Mouse (Mus musculus) liver, postnatal 0 days (tissue): ENCODE results near the gene Il15. TPM values are rescaled to one million over a fixed set of nuclear protein-coding genes. Genes with fewer than 3 reads are reported as not detected.
A peak's percentile ranks its signal among the peaks of the same experiment; 100 is the strongest.

Experiments used
- ATAC-seq: fragments of 200-750 bp; cut with Nextera tagmentation; 2 replicates; pipeline ENCODE4 v1.8.0; 2017; ENCODE audit warnings: mild to moderate bottlenecking, moderate library complexity
- DNase-seq: peaks from one replicate; pipeline ENCODE4 v3.0.0-alpha.2; 2016
- H3K27ac ChIP-seq: fragments of 300-500 bp; sonication (generic); 2 replicates; pipeline ENCODE4 v1.5.1; 2014; ENCODE audit warnings: antibody characterized with exemption, moderate library complexity, mild to moderate bottlenecking, low read depth
- H3K27me3 ChIP-seq: fragments of 300-500 bp; sonication (generic); 2 replicates; pipeline ENCODE4 v1.6.1; 2014; ENCODE audit warnings: low read length, control low read depth, mixed read lengths; ENCODE audit not compliant: insufficient read depth
- H3K36me3 ChIP-seq: fragments of 300-500 bp; sonication (generic); replicated peaks from 2 replicates; pipeline ENCODE4 v1.6.1; 2014; ENCODE audit warnings: mild to moderate bottlenecking, control low read depth, low read length, moderate library complexity, mixed read lengths; ENCODE audit not compliant: insufficient read depth
- H3K4me1 ChIP-seq: fragments of 300-500 bp; sonication (generic); 2 replicates; pipeline ENCODE4 v1.6.1; 2014; ENCODE audit warnings: antibody characterized with exemption, mild to moderate bottlenecking, control low read depth; ENCODE audit not compliant: insufficient read depth
- H3K4me2 ChIP-seq: fragments of 300-500 bp; sonication (generic); 2 replicates; pipeline ENCODE4 v1.6.1; 2014; ENCODE audit warnings: low read depth, mild to moderate bottlenecking, low read length, moderate library complexity, mixed read lengths
- H3K4me3 ChIP-seq: fragments of 300-500 bp; sonication (generic); 2 replicates; pipeline ENCODE4 v1.5.1; 2014; ENCODE audit warnings: low read depth, low read length
- H3K9ac ChIP-seq: fragments of 300-500 bp; sonication (generic); replicated peaks from 2 replicates; pipeline ENCODE4 v1.6.1; 2014; ENCODE audit warnings: mild to moderate bottlenecking, moderate library complexity
- H3K9me3 ChIP-seq: fragments of 300-500 bp; sonication (generic); 2 replicates; pipeline ENCODE4 v1.6.1; 2016; ENCODE audit warnings: mild to moderate bottlenecking, control low read depth, low read length, mixed read lengths
- CTCF ChIP-seq: sonication (generic); IDR thresholded peaks from 2 replicates; pipeline ENCODE4 v1.5.1; 2016; ENCODE audit warnings: antibody characterized with exemption, low read depth
- EP300 ChIP-seq: IDR thresholded peaks from 2 replicates; pipeline ENCODE4 v1.6.1; 2016; ENCODE audit warnings: antibody characterized with exemption, low read depth, mild to moderate bottlenecking
- WGBS: fragments of 180-500 bp; shearing (Covaris S2); extraction: QIAGEN DNeasy Blood & Tissue Kit; methylation state at CpG from one replicate; pipeline ENCODE4 v1.1.7; 2014; ENCODE audit not compliant: insufficient replicate concordance; 5-methylcytosine and 5-hydroxymethylcytosine counted together
- polyA plus RNA-seq: library from polyadenylated mRNA; unstranded; fragments of >200 nt; fragmentation: Nextera tagmentation; extraction: Ambion mirVana; gene quantifications from 2 replicates; pipeline ENCODE4 v1.2.1, GENCODE M21; 2015

Gene Il15
- polyA plus RNA-seq, 1 experiment from 2014 or later: 7.3 TPM

DNA sequence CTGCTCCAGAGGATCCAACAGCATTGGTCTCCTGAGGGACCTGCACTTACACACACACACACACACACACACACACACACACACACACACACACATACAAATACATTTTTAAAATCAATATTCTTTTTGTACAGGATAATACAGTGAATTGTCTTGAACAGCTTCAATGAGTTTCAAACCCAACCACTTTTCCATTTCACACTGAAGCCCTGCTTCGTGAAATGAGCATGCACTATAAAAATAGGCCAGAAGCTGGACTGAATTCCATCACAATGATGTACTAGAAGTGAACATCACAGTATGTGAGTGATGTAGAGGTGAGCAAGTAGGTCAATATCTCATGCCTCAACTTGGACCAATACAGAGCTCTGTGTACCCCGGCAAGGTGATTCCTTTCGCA lies 1.0 kb upstream of the Il15 start:
- no peaks in the 10 kb centered on the region for H3K9me3 ChIP-seq
- WGBS: 92% methylated on average over 3 of the region's 3 CpGs
- DNase-seq: no peak
- no peak overlapping the region for H3K27ac ChIP-seq
- H3K4me1 ChIP-seq: peaks cover 11% of the 10 kb centered on the region
- ATAC-seq: no peak
- TF ChIP-seq EP300: no peak
- TF ChIP-seq CTCF: no peak
- no peak overlapping the region for H3K9ac ChIP-seq
- H3K4me3 ChIP-seq: no peak overlapping the region
- no peaks in the 10 kb centered on the region for H3K36me3 ChIP-seq
- H3K4me2 ChIP-seq: no peak overlapping the region
- no peaks in the 10 kb centered on the region for H3K27me3 ChIP-seq

DNA sequence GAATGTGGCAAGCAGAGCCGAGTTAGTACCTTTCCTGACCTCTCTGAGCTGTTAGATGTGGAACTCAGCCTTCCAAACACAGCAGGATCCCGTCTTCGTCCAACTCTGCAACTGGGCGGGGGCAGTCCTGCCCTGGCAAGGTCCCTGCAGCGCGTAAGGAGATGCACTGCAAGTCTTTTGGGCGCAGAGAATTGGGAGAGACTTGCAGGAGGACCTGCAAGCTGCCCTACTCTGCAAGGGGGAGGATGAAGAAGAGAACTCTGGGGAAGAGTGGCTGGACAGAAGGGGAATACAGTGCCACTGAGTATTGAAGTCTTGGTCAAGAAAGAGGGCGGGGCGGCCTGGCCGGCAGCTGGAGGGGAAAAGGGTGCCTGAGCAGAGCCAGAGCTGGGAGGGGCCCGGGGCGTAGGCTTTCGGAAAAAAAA lies 749 bp downstream of the Il15 start:
- WGBS: under 1% methylated on average over 13 of the region's 13 CpGs
- H3K27ac ChIP-seq: peak overlapping the region; percentile 84
- no peak for TF ChIP-seq EP300
- no peak for TF ChIP-seq CTCF
- no peaks in the 10 kb centered on the region for H3K27me3 ChIP-seq
- DNase-seq: peak; percentile 37
- peak overlapping the region; percentile 65 for H3K4me3 ChIP-seq
- ATAC-seq: peak; percentile 35
- H3K9me3 ChIP-seq: no peaks in the 10 kb centered on the region
- H3K36me3 ChIP-seq: no peaks in the 10 kb centered on the region
- H3K9ac ChIP-seq: peak overlapping the region; percentile 56
- H3K4me2 ChIP-seq: peak overlapping the region; percentile 84
- peaks cover 11% of the 10 kb centered on the region for H3K4me1 ChIP-seq

DNA sequence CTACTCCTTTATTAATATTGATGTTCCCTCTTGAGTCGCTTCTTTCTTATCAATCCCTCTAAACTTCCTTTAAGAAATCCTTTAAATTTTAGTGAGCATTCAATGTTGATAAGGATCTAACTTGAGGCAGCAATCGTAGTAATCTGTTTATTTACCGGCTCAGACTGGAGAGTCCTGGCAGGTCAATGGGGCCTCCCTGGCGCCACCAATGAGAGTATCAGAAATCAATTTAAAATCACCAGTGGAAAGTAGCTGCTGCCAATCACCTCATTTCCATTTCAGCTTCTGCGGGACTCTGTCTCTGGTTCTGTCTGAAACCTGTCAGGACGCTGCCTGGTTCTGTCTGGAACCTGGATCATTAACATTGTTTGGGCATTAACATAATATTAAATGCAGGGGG lies 1.5 kb downstream of the Il15 start:
- no peaks in the 10 kb centered on the region for H3K27me3 ChIP-seq
- TF ChIP-seq CTCF: no peak
- DNase-seq (no peak), ATAC-seq (0 out of 2 replicates have a peak, but pooled peaks have one; percentile 24)
- peak overlapping the region; percentile 84; the same call in 1 of the 2 replicates for H3K27ac ChIP-seq
- peak overlapping the region; percentile 56; the same call in 1 of the 2 replicates for H3K9ac ChIP-seq
- H3K36me3 ChIP-seq: no peaks in the 10 kb centered on the region
- WGBS: 6% methylated on average over 6 of the region's 6 CpGs
- H3K4me1 ChIP-seq: peaks cover 11% of the 10 kb centered on the region
- peak overlapping the region; percentile 65 for H3K4me3 ChIP-seq
- peak overlapping the region; percentile 84 for H3K4me2 ChIP-seq
- H3K9me3 ChIP-seq: no peaks in the 10 kb centered on the region

DNA sequence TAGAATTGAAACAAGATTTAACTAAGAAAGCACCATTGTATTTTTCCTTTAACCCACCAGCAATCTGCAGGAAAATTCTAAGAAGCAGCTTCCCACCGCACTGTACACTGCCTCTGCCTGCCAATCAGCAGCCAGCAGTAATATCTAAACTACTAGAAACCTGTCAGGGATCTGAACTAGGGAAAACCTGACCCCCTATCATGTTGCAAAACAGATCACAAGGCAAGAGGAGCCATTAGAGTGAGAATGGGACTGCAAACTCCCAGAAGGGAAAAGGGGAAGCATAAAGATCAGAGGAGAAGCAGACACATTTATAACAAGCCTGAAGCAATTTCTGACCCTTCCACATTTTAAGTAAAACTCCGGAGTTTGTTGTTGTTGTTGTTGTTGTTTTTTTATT lies 2.0 kb downstream of the Il15 start:
- no peaks in the 10 kb centered on the region for H3K9me3 ChIP-seq
- WGBS: 11% methylated on average over 2 of the region's 2 CpGs
- DNase-seq (no peak), ATAC-seq (0 out of 2 replicates have a peak, but pooled peaks have one; percentile 21)
- no peak overlapping the region for H3K27ac ChIP-seq
- no peaks in the 10 kb centered on the region for H3K36me3 ChIP-seq
- no peaks in the 10 kb centered on the region for H3K27me3 ChIP-seq
- H3K4me2 ChIP-seq: peak overlapping the region; percentile 84
- TF ChIP-seq EP300 (no peak), CTCF (no peak)
- H3K9ac ChIP-seq: no peak overlapping the region
- H3K4me1 ChIP-seq: peaks cover 11% of the 10 kb centered on the region
- H3K4me3 ChIP-seq: peak overlapping the region; percentile 65

DNA sequence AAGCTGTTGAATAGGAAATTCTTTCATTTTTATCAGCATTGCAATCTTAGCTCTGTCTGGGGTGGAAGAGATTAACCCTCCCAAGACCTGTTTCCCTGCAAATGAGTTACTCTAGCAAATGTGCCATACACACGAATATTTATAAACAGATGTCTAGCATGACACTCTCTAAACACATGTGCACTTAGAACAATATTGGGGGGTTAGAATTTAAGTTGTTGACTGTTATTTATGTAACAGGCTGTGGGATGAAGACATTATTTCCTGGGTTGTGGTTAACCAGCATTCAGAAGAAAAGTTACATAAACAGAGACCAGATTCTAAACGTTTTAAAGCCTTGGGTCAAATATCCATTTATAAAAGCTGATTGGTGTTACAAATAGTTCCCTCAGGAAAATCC lies 2.6 kb downstream of the Il15 start:
- no peak overlapping the region for H3K27ac ChIP-seq
- 9% methylated on average over 2 of the region's 2 CpGs for WGBS
- ATAC-seq (no peak), DNase-seq (no peak)
- no peak overlapping the region for H3K4me3 ChIP-seq
- no peak overlapping the region for H3K9ac ChIP-seq
- H3K4me1 ChIP-seq: peaks cover 11% of the 10 kb centered on the region
- no peaks in the 10 kb centered on the region for H3K9me3 ChIP-seq
- H3K4me2 ChIP-seq: peak overlapping the region; percentile 47
- H3K36me3 ChIP-seq: no peaks in the 10 kb centered on the region
- no peak for TF ChIP-seq EP300
- TF ChIP-seq CTCF: no peak
- no peaks in the 10 kb centered on the region for H3K27me3 ChIP-seq

DNA sequence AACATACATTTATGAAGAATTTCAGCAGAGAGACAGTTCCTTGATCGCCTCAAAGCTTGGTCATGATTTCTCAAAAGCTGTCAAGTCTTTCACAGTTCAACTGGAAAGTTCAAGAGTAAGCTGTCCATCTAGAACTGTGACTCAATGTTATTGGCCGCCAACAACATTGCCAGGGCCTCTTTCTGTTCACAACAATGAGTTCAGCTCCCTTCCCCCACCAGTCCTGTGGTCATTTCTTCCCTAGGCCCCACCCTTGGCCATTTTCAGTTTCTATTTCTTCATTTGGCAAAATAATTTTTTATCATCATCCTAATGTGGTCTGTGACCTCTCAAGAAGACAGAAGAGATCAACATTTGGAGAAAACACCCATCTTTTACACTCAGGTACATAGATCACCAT lies 4.5 kb downstream of the Il15 start:
- H3K9me3 ChIP-seq: no peaks in the 10 kb centered on the region
- H3K4me1 ChIP-seq: peaks cover 11% of the 10 kb centered on the region
- H3K27me3 ChIP-seq: no peaks in the 10 kb centered on the region
- no peak overlapping the region for H3K4me3 ChIP-seq
- no peak for DNase-seq
- 70% methylated on average over 2 of the region's 2 CpGs for WGBS
- H3K36me3 ChIP-seq: no peaks in the 10 kb centered on the region
- H3K27ac ChIP-seq: no peak overlapping the region; the same call in 1 of the 2 replicates
- ATAC-seq: no peak
- H3K4me2 ChIP-seq: no peak overlapping the region
- no peak for TF ChIP-seq CTCF
- no peak overlapping the region for H3K9ac ChIP-seq

DNA sequence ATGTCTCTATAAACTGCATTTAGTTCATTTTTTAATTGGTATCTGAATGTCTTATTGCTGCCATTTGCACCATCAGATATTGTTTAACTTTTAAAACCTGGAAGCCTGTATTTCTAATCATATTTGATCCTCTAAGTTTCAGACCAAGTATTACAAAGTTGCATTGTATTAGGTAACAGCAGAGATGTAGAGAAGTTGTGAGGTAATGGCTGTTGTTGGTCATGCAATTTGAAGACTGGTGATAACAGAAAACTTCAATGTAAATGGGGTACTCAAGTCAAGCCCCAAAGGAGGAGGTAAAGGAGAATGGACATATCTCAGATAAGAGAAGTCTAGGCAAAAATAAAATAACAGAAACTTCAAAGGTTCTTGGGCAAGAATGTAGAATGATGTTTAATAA lies 11.8 kb downstream of the Il15 start:
- Histone ChIP-seq H3K9me3 (no peaks in the 10 kb centered on the region), H3K9ac (no peak overlapping the region), H3K36me3 (no peaks in the 10 kb centered on the region), H3K27me3 (no peaks in the 10 kb centered on the region), H3K27ac (no peak overlapping the region), H3K4me2 (no peak overlapping the region), H3K4me1 (peaks cover 4% of the 10 kb centered on the region; the same call in 1 of the 2 replicates), H3K4me3 (no peak overlapping the region)
- TF ChIP-seq CTCF (no peak), EP300 (no peak)
- ATAC-seq (no peak), DNase-seq (no peak)
